Mouse (Mus musculus) lung, embryonic 14.5 days (tissue): ENCODE results near the gene Bach2. TPM values are rescaled to one million over a fixed set of nuclear protein-coding genes. Genes with fewer than 3 reads are reported as not detected.

Experiments used
- ATAC-seq: fragments of 200-750 bp; cut with Nextera tagmentation; 2 replicates; pipeline ENCODE4 v1.8.0; 2017; ENCODE audit warnings: mild to moderate bottlenecking, moderate TSS enrichment, moderate library complexity; ENCODE audit not compliant: insufficient read depth
- DNase-seq: peaks from one replicate; pipeline ENCODE4 v3.0.0-alpha.2; 2015
- H3K27ac ChIP-seq: fragments of 300-500 bp; sonication (generic); 2 replicates; pipeline ENCODE4 v1.5.1; 2014; ENCODE audit warnings: low read depth, mild to moderate bottlenecking, moderate library complexity
- H3K27me3 ChIP-seq: fragments of 300-500 bp; sonication (generic); 2 replicates; pipeline ENCODE4 v1.6.1; 2014; ENCODE audit warnings: low read length, control low read depth; ENCODE audit not compliant: insufficient read depth
- H3K36me3 ChIP-seq: fragments of 300-500 bp; sonication (generic); 2 replicates; pipeline ENCODE4 v1.6.1; 2014; ENCODE audit warnings: control low read depth; ENCODE audit not compliant: insufficient read depth
- H3K4me1 ChIP-seq: fragments of 300-500 bp; sonication (generic); 2 replicates; pipeline ENCODE4 v1.6.1; 2014; ENCODE audit warnings: antibody characterized with exemption, control low read depth; ENCODE audit not compliant: insufficient read depth
- H3K4me2 ChIP-seq: fragments of 300-500 bp; sonication (generic); 2 replicates; pipeline ENCODE4 v1.6.1; 2014; ENCODE audit warnings: mild to moderate bottlenecking
- H3K4me3 ChIP-seq: fragments of 300-500 bp; sonication (generic); 2 replicates; pipeline ENCODE4 v1.5.1; 2014; ENCODE audit warnings: low read depth, low read length
- H3K9ac ChIP-seq: fragments of 300-500 bp; sonication (generic); 2 replicates; pipeline ENCODE4 v1.6.1; 2014
- H3K9me3 ChIP-seq: fragments of 300-500 bp; sonication (generic); 2 replicates; pipeline ENCODE4 v1.6.1; 2016; ENCODE audit warnings: low read depth, low read length, control low read depth
- CTCF ChIP-seq: IDR thresholded peaks from 2 replicates; pipeline ENCODE4 v1.5.1; 2016; ENCODE audit warnings: antibody characterized with exemption, low read depth
- WGBS: fragments of 180-500 bp; shearing (Covaris S2); extraction: QIAGEN DNeasy Blood & Tissue Kit; methylation state at CpG from one replicate; pipeline ENCODE4 v1.1.7; 2014; 5-methylcytosine and 5-hydroxymethylcytosine counted together
- polyA plus RNA-seq: library from polyadenylated mRNA; unstranded; fragments of >200 nt; fragmentation: Nextera tagmentation; extraction: Ambion mirVana; gene quantifications from 2 replicates; pipeline ENCODE4 v1.2.1, GENCODE M21; 2014

Gene Bach2
- polyA plus RNA-seq, 1 experiment from 2014 or later = 16.1 TPM

DNA sequence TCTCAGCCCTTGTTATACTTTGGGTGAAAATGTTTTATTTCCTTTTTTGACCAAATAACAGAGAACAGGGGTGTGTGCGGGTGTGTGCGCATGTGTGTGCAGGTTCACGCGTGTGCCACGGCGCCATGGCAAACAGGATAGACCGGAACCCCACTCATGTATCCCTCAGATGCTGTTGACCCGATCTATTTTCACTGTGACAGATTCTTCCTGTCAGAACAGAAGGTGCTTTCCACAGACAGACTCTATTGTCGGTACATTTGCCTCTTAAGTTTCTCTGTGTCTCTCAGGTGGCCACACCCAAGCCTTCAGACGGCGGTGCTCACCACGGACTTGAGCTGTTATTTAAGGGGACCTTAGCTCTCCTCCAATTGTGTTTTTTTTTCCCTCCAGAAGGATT is 97.1 kb downstream of the Bach2 start:
- ATAC-seq = no peak
- no peak overlapping the region for H3K4me3 ChIP-seq
- no peaks in the 10 kb centered on the region for H3K36me3 ChIP-seq
- peaks cover 22% of the 10 kb centered on the region for H3K4me1 ChIP-seq
- DNase-seq = no peak
- no peaks in the 10 kb centered on the region for H3K27me3 ChIP-seq
- no peak overlapping the region; the same call in 1 of the 2 replicates for H3K4me2 ChIP-seq
- H3K9me3 ChIP-seq = no peaks in the 10 kb centered on the region
- 0 out of 2 replicates have a peak overlapping the region, but pooled peaks have one; percentile 48 for H3K27ac ChIP-seq
- TF ChIP-seq CTCF = no peak
- H3K9ac ChIP-seq = no peak overlapping the region
- WGBS = 61% methylated on average over 12 of the region's 12 CpGs

- TF ChIP-seq CTCF = no peak
- Histone ChIP-seq H3K4me2 (0 out of 2 replicates have a peak overlapping the region, but pooled peaks have one; percentile 3), H3K9ac (no peak overlapping the region), H3K4me3 (no peak overlapping the region), H3K27me3 (no peaks in the 10 kb centered on the region), H3K4me1 (peaks cover 22% of the 10 kb centered on the region), H3K36me3 (no peaks in the 10 kb centered on the region), H3K27ac (peak overlapping the region; percentile 48), H3K9me3 (no peaks in the 10 kb centered on the region)
- 22% methylated on average over 4 of the region's 4 CpGs for WGBS
- ATAC-seq = no peak
- DNase-seq = peak; percentile 41
Observed at GRCm38 (mm10) chr4:32336642-32337041, 98.0 kb downstream of the Bach2 start.

DNA sequence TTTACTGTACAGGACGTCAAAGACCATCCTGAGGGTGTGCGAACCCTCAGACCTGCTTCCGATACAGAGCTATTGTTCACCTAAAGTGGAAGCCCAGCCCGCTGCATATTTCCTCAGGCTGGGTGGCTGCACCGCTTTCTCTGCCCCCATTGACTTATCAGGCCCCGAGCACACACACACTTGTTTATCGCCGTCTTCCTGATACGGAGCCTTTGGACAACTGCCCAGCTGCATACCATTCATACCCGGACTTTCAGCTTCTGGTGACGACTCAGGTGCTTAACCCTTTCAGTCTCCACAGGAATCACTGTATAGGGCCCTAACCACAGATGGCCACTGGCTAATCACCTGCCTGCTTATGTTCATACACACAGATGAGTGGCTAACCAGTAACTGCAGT is 99.0 kb downstream of the Bach2 start:
- Histone ChIP-seq H3K4me3 (no peak overlapping the region), H3K27ac (peak overlapping the region; percentile 67), H3K36me3 (no peaks in the 10 kb centered on the region), H3K27me3 (no peaks in the 10 kb centered on the region), H3K4me2 (peak overlapping the region; percentile 36; the same call in 1 of the 2 replicates), H3K9ac (no peak overlapping the region), H3K4me1 (peaks cover 22% of the 10 kb centered on the region), H3K9me3 (no peaks in the 10 kb centered on the region)
- DNase-seq (peak; percentile 87), ATAC-seq (peak; percentile 86)
- WGBS = 4% methylated on average over 11 of the region's 11 CpGs
- no peak for TF ChIP-seq CTCF

- 50% methylated on average over 10 of the region's 10 CpGs for WGBS
- no peak overlapping the region for H3K9ac ChIP-seq
- H3K9me3 ChIP-seq = no peaks in the 10 kb centered on the region
- DNase-seq (no peak), ATAC-seq (no peak)
- H3K27ac ChIP-seq = no peak overlapping the region
- TF ChIP-seq CTCF = no peak
- no peak overlapping the region for H3K4me2 ChIP-seq
- no peaks in the 10 kb centered on the region for H3K36me3 ChIP-seq
- no peak overlapping the region for H3K4me3 ChIP-seq
- no peaks in the 10 kb centered on the region for H3K27me3 ChIP-seq
- H3K4me1 ChIP-seq = peaks cover 22% of the 10 kb centered on the region
Observed at GRCm38 (mm10) chr4:32338451-32338850, 99.8 kb downstream of the Bach2 start.

GRCm38 (mm10) chr4:32340844-32341243 is 102.2 kb downstream of the Bach2 start:
- 82% methylated on average over 7 of the region's 7 CpGs for WGBS
- Histone ChIP-seq H3K36me3 (no peaks in the 10 kb centered on the region), H3K27ac (no peak overlapping the region), H3K9me3 (no peaks in the 10 kb centered on the region), H3K27me3 (no peaks in the 10 kb centered on the region), H3K4me1 (peaks cover 18% of the 10 kb centered on the region), H3K9ac (no peak overlapping the region), H3K4me3 (no peak overlapping the region), H3K4me2 (no peak overlapping the region)
- TF ChIP-seq CTCF = no peak
- ATAC-seq = no peak
- no peak for DNase-seq

DNA sequence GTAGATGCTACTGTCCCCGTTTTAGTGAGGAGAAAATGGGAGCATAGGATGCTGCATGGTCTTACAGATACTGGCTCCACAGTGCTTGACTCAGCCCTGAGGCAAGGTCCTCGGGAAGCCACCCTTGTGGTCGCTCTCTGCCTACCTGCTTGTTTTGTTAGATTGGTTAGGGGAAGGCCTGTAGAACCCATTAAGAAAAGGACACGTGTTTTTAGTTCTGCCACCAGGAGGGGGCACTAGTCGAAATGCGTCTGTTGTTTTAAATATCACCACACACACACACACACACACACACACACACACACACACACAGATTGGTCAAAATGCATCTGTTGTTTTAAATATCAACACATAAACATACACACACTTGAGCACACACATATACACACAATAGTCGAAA is 103.7 kb downstream of the Bach2 start:
- no peaks in the 10 kb centered on the region for H3K9me3 ChIP-seq
- 72% methylated on average over 7 of the region's 7 CpGs for WGBS
- H3K4me2 ChIP-seq = no peak overlapping the region
- TF ChIP-seq CTCF = peak; percentile 35
- no peaks in the 10 kb centered on the region for H3K27me3 ChIP-seq
- no peak for DNase-seq
- peaks cover 6% of the 10 kb centered on the region for H3K4me1 ChIP-seq
- H3K36me3 ChIP-seq = no peaks in the 10 kb centered on the region
- H3K27ac ChIP-seq = no peak overlapping the region
- H3K9ac ChIP-seq = no peak overlapping the region
- ATAC-seq = no peak
- H3K4me3 ChIP-seq = no peak overlapping the region

DNA sequence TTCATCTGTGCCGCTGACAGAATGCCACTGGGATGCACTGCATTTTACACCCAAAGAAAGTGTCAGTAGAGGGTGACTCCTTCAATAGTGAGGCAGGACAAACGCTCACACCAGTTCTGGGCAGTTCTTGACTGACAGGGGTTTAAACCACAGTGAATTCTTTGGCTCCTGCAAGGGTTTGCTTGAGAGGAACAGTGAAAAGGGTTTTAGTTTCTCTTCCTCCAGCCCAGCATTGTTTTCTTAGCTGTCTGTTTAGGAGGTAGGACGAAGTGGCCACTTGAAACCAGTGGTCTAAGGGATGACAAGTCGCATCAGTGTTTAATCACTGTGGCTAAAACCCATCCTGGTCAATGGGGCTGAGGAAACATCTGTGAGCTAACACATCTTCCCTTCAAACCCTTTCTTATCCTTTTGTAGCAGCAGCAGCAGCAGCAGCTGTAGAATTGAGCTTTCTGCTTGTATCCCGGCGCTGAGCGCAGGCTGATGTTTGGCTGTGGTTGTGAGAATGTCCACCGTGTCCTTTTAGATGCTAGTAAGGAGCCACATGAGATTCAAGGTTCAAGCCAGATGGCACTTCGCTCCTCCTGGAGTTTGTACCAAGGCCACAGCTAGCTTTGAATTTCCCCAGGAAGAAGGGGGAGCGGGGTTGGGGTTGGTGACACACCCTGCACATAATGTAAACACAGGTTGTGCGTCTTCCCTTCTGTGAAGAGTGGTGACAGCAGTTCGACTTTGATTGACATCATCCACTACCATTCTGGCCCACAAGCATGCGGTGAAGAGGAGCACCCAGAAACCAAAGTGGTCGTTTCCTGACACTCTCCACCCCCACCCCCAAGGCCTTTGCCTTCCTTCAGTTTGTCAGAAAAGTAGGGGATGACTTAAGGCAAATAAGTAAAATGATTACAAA is 104.9 kb downstream of the Bach2 start:
- H3K27ac ChIP-seq = peak overlapping the region; percentile 68
- no peak overlapping the region for H3K9ac ChIP-seq
- peak; percentile 46 for DNase-seq
- no peaks in the 10 kb centered on the region for H3K27me3 ChIP-seq
- no peak overlapping the region for H3K4me2 ChIP-seq
- no peaks in the 10 kb centered on the region for H3K4me1 ChIP-seq
- peak; percentile 48; the same call in 1 of the 2 replicates for ATAC-seq
- WGBS = 38% methylated on average over 14 of the region's 14 CpGs
- H3K36me3 ChIP-seq = no peaks in the 10 kb centered on the region
- H3K9me3 ChIP-seq = no peaks in the 10 kb centered on the region
- no peak for TF ChIP-seq CTCF
- no peak overlapping the region for H3K4me3 ChIP-seq
